Mouse (Mus musculus) left cerebral cortex, adult 11 months (tissue): ENCODE data around the gene Gpr179.
"Not testable (repeated sequence)": the region's sequence is repeated elsewhere in the genome, so short reads cannot be mapped to it uniquely, and the experiment has no call there.

Experiments
- DNase-seq: peaks from one replicate; pipeline ENCODE4 v3.0.0; 2022; ENCODE audit warnings: low spot score

Gene Gpr179

DNA sequence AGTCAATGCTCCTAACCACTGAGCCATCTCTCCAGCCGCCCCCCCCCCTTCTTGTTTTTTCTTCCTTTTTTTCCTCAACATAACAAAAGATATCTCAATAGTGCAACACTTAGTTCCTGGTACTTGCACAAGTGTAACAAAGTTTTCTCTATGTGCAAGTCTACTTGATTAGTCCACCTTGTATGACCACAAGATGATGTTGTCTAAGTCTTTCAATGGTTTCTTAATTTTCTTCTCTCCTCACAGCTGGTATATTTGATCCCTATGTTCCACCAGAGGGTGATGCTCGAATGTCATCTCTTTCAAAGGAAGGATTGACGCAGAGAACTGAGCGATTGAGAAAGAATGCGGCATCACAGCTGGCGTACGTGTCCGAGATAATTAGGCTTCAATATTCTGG lies 30.7 kb downstream of the Gpr179 start:
- no peak for DNase-seq

DNA sequence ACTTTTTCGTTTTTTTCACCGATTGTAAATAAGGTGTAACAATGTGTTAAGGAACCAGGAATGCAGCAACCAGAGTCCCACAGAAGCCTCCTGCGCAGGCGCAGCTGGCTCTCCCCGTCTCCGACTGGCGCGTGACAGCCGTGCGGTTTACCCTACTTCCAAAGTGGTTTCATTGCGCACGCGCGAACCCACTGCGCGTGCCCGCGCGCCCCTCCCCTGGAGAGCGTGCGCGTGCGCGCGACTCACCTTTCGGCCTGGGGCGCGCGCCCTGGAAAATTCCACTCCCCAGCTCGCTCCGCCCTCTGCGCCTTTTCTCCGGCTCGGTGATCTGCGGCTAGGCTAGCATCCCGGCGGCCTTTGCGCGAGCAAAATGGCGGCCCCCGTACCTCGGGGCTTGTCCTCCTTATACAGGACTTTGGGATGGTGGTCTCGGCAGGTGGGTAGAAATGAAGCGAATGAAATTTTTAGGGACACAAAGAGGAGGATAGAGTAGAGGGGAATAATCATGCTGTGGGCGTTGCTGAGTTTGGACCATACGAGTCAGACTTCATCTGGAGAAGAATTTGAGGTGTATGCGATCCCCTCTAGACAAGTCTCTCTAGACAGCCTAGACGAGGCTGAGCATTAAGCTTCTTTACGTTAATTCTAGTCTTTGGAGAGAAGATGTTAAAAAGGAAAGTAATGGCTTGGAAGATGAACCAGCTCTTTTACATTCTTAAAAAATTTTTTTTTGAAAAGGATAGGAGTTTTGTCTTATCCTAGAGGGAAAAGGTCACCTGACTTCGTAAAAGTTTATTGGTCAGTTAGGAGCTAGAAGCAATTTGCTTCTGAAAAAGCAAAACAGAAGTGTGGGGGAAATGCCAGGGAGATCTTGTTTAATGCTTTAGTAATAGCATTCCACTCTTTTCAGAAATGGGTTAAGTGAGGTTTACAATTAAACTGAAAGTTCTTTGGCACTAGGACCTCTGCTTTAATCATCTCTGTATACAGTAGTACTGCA lies 36.1 kb downstream of the Gpr179 start, which contains the start of gene Mrpl45:
TSS of gene Mrpl45 (plus strand) at position 213 of the 1,000 bp plus-strand sequence.
- peak; percentile 98 for DNase-seq

DNA sequence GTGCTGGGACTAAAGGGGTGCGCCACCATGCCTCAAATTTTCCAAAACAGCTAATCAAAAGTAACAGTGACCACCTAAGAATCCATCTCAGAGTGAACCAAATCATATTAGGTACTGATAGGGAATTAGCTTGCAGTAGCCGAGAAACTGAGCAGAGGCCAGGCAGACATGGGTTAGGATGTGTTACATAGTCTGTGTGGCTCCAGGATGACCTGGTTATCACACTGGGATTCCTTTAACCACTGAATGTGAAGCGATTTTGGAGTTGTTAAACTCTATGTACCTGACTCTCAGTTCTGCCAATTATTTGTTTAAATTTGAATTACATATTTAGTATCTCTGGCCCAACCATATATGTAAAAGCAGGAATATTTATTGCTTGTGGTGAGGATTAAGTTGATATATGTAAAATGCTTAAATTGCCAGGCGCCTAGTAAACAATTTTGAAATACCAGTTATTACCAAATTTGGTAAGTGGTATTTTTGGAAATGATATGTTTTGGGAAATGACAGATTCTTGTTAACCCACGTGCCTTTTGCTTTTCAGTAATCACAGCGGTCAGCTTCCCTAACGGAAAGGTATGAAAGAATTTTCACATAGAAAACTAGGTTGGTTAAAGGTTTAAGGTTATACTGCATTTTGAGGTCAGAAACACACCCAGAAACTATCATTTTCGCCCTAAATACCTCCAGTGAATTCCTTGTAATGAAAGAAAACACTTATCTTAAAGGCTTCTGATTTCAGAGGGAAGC lies 37.0 kb downstream of the Gpr179 start:
- no peak for DNase-seq

DNA sequence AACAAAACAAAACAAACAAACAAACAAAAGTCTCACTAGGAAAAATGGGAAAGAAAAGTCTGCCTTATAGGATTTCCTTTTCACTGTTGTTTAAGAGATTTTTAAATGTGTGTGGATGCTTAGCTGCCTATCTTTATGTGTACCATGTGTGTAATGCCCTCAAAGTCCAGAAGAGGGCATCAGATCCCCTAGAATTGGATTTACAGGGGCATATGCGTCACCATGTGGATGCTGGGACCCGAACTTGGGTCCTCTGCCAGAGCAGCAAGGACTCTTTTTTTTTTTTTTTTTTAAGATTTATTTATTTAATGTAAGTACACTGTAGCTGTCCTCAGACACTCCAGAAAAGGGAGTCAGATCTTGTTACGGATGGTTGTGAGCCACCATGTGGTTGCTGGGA lies 37.8 kb downstream of the Gpr179 start:
- no peak for DNase-seq

DNA sequence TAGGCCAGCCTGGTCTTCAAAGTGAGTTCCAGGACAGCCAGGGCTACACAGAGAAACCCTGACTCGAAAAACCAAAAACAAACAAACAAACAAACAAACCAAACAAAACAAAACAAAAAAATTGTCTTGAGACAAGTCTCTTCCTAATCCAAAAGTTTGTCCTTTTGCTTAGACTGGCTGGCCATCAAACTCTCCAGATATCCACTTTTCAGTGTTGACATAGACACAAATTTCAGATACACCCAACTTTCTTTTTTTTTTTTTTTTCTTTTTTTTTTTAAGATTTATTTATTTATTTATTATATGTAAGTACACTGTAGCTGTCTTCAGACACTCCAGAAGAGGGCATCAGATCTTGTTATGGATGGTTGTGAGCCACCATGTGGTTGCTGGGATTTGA lies 39.0 kb downstream of the Gpr179 start:
- not testable (repeated sequence) for DNase-seq

DNA sequence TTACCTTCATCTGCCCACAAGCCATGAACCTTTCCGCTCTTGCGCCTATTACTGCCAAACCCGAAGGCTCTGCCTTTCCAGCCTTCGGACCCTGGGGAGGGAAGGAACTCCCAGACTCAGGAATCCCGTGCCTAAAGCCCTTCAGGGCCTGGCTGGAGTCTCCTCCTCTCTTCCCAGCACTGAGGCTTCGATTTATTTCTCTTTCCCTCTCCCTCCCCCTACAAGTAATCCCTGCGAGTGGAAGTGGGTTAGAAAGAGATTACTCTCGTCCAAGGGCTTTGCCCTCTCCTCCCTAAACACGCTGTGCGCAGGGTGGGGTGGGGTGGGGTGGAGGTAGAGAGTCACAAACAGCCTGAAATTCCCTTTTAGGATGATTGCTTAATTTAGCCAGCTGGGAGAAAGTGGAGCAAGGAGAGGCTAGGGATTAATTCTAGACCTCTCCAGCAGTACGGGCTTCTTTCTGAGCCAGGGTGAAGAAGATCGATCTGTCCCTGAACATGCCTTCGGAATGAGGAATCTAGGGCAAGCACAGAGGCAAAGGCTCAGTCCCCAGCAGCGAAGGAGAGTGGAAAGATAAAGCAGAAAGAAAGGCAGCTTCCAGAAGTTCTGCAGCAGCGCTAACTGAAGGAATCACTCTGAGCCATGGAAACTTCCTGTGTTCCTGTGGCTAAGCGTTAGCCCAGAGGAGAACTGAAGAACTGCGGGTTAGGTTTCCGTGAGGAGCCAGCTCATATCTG lies 40.8 kb downstream of the Gpr179 start:
- DNase-seq: no peak

DNA sequence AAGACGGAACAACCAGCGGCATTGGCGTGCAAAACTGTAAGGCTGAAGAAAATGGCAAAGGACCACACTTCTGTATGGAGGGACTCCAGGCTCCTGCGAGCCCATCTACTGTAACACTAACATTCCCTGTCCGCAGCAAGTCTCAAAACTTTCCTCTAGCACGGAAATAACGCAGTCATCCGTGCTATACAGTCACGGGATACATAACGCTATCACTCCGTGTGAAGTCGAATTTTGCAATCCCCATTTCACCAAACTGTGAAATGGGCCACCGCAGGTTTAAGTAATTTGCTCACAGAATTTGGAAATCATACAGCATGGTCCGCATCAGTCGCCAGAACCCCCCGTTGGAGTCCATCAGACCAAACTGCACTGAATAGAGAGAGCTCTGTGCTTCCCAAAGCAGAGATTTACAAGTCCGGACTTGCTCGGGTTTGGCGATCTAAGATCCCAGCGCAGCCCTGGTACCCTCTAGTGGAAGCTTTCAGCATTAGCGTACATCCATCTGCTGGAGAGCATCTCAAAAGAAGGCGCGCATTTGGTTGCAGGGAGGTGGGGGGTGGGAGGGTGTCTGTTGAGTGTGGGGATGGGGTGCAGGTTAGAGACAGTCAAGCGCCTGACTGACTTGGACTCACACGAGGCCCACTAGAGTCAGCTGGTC lies 41.8 kb downstream of the Gpr179 start:
- DNase-seq: peak; percentile 68

DNA sequence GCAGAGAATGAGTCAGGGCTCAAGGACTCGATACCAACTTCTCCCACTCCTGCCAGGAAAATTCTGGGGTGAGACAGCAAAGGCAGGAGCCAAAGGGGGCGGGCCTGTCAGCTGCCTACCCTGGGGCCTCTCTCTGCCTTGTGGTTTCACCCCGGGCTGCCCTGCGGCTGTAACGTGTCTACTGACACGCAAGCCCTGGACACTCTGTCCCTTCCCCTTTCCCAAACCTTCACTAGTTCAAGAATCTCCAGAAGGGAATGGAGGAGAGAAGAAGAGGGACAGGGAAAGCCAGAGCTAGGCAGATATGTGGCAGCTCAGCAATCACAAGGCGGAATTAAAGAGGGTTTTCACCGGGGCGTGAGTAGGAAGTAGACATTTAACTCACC lies 42.4 kb downstream of the Gpr179 start:
- DNase-seq: no peak

DNA sequence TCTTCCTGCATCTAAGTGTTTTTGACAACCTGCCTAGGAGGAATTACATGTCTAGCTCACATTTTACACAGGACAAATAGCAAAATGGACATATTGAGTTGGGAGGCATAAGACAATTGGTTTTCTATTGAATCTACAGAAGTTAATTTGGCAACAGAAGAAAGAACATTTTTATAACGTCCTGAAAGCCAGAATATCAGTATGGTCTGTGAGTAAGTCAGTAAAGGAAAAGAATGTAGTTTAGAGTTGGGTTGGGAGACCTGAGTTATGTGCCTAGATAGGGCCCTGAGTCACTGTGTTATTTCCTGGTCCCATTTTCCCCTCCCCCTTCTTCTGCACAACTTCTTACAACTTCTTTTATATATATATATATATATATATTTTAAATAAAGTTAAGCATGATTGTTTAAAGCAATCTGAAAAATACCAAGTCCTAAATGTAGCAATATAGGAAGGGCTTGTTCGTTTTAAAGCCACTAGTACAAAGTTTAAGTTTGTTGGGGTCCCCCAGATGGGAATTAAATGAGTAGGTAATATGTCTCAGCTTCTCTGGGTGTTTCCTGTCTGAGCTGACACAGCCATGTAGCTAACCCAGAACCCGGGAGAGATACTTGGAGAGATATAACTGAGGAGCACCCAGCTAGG lies 42.9 kb downstream of the Gpr179 start:
- DNase-seq: no peak

DNA sequence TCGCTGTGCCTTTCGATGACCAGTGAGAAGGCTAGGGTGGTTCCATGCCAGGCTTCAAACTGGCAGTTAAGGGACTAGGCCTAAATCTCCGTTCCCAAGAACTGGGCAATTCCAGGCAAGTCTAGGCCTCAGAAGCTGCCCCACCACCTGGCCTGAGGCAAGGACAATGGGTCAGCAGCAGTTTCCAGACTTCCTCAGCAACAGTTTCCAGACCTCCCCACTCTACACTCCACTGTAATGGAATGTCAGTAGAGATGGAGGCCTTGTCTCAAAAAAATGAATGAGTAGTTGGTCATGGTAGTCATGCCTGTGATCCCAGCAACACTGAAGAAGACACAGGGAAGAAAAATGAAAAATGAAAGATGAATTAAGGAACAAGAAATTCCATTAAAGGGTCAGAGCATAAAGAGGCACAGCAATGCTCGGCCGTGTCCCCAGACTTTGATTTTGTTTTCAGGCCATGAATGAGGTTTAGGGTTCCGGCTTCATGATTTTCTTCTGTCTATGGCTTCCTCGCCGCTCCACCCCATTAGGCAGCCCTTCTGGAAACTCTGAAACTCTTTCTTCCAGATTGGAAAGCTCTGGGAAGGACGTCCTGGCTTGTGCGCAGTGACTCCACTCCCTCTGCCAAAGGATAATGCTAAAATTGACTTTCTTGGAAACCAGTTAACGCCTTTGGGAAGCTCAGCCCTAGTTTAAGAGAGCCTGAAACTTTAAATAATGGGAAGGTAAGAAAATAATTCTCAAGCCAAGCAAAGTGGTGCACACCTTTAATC lies 44.4 kb downstream of the Gpr179 start:
- no peak for DNase-seq

DNA sequence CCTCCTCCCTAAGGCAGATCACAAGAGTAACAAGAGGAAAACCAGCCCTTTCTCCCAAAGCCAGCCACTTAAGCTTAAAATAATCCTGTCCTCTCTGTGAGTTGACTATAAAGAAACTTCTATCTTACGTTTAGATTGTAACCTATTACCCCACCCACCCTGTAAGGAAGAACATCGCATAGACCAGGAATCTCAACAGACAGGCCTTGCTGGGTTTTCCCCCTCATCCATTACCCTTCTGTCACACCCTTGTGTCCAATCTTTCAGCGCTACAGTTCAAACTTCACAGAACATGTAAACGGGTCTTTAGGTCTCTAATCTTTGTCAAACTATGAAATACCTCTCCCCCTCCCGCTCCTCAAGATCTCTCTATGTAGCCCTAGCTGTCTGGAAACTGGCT lies 47.2 kb downstream of the Gpr179 start:
- DNase-seq: no peak

DNA sequence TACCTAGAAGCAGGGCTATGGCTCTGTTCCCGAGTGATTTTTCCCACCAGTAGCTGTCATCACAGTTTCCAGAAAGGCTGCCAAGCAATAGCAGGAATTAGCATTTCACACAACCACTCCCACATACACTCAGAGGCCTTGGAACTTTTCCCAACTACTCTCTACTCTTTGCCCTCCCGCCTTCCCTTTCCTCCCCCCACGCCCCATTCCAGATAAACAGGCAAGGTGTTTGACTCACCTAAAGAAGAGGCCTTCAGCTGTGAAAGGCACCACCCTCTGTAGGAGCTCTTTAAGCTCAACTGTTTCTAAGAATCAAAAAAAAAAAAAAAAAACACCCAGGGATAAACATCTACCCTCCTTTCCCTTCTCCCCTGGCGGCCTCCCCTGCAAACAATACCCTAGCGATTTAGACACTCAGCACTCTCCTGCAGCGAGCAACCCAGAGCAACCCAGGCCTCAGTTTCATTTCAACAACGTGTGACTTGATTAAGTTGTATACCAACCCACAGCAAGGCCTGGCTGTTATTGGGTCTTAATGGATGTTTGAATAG lies 49.6 kb downstream of the Gpr179 start:
- DNase-seq: no peak

DNA sequence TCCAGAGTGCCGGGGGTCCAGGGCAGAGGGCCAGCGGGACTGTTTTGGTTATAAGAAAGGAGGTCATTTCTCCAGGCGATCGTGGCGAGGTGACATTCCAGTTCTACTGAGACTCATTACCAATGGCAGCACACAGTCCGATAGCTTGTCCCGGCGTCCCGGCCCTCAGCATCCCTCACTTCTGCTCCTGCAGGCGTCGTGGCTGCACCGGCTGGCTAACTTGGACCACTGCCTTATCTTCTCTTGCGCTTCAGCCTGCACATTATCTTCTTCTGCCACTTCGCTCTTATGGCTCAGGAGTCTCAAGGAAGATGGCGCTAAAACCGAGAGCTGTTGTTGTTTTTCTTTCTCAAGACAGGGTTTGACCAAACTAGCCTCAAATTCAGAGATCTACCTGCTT lies 50.5 kb downstream of the Gpr179 start:
- no peak for DNase-seq

DNA sequence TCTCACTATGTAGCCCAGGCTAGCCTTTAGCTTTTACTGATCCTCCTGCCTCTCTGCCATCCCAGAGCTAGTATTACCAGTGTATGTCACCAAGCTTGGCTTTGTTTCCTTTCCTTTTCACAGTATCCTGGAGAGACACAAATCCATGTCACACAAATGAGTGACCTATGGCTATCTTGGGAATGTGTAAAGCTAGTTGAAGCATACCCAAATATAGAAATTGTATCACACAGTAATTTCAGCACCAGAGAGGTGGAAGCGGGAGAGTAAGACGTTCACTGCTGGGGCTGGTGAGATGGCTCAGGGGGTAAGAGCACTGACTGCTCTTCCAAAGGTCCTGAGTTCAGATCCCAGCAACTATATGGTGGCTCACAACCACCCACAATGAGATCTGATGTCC lies 51.9 kb downstream of the Gpr179 start:
- no peak for DNase-seq

DNA sequence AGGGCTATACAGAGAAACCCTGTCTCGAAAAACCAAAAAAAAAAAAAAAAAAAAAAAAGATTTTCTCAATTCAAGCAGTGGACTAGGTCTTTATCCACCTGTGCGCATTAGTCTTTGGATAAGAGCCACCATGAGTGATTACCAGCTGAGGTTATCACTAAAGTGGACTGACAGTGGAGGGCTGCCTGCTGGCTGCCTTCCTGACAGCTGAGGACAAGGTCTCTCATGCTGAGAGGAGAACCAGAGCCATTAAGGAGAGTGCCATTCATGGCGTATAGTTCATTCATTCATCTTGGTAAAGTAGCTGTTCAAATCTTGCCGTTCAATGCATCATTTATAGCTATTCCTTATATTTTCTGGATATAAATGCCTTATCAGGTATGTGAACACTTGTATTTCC lies 55.3 kb downstream of the Gpr179 start:
- DNase-seq: no peak

DNA sequence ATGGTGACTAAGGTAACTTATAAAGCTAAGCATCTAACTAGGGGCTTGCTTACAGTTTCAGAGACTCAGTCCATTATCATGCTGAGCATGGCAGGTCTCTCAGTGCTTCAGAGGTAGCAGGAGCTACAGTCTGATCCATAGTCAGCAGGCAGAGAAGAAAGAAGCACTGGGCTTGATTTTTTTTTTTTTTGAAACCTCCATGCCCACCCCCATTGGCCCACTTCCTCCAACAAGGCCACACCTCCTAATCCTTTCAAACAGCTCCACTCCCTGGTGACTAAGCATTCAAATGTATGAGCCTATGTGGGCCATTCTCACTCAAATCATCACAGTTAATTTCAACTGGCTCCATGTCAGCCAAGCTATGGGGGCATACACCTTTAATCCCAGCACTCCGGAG lies 59.1 kb downstream of the Gpr179 start:
- no peak for DNase-seq

DNA sequence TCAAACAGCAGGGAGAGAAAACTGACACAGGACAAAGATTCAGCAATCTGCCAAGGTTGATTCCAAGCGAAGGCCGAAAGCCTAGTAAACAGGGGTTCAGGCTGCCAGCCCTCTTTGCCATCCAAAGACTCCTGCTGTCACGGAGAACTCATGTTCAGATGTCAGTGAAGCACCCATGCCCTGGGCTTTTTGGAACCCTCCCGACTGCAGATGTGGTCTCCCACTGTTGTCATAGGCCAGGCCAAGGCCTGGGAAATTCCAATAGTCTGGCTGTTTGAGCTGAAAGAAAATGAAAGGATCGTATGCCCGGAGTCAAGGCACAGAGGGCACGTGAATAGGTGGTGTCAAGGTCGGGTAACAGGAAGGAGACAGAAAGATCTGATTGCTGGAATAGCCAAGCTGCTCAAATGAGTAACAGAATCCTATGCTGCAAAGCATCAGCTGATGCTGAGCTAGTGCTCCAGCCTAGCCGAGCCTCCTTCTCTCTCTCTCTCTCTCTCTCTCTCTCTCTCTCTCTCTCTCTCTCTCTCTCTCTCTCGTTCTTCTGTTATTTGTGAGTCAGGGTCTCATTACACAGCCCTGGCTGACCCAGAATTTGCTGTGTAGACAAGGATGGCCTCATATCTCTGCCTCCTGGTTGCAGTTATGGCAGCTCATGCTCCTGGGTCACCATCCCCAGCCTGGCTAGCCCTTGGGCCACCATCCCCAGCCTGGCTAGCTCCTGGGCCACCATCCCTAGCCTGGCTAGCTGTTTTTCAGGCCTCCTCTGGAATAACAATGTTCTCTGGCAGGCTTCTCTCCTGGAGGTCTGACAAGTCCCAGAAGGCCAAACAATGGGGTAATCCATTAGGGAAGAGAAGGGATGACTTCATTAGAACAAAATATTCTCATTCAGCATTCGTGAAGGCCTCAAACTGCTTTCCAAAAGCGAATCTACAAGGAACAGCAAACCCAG lies 62.3 kb downstream of the Gpr179 start:
- DNase-seq: peak; percentile 46

DNA sequence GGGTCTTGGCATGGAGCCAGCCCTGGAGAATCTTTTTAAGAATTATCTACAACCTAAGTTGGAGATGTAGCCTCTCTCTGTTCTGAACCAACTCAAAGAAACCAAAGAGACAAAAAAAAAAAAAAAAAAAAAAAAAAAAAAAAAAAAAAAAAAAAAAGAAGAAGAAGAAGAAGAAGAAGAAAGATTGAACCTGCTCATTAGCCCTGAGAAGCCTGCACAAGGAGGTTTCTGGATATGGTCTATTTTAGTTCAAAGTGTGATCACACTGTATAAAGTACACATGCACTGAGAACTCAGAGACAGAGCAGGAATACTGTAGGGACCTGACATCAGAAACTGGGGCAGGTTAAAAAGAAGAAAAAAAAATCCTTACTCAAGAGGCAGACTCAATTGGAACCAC lies 64.2 kb downstream of the Gpr179 start:
- no peak for DNase-seq

DNA sequence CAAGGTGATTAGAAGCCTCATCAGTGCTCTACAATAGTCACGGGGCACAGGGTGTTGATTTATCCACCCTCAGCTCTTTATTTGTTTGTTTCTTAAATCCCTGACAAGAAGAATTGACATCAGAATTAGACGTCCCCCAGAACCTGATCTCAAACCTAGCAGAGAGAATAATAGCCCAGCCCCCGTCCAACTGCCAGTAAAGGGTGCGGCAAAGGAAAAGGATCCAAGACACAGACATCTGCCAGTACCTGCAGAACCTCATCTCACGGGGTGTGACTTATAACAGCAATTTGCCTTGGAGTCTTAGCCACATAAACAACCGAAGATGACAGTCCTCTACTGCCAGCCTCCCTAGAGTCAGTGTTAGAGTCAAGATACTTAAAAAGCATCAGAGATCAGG lies 64.9 kb downstream of the Gpr179 start:
- no peak for DNase-seq
